Mouse (Mus musculus): ENCODE measurements at regions not wholly inside any gene's neighbourhood (a gene's known extent, or its start where the extent isn't known, plus 50 kb on each side); places are given as distances from the start of the nearest gene placed in this dataset.
A peak's percentile ranks its signal among the peaks of the same experiment; 100 is the strongest.

- Histone ChIP-seq H3K4me2 (no peak overlapping the region), H3K4me3 (replicated peaks) (no peak overlapping the region), H3K36me3 (no peaks in the 10 kb centered on the region), H3K4me1 (peaks cover 10% of the 10 kb centered on the region), H3K27ac (no peak overlapping the region), H3K9me3 (replicated peaks) (no peaks in the 10 kb centered on the region), H3K27me3 (no peaks in the 10 kb centered on the region), H3K9ac (no peak overlapping the region)
- no peak for ATAC-seq (replicated peaks; ENCODE audit: low FRiP score)
- 91% methylated on average over 6 of the region's 6 CpGs for WGBS
Measured at GRCm38 (mm10) chr9:113021866-113022645, 686.0 kb downstream of the Pdcd6ip start.

GRCm38 (mm10) chr9:113019576-113019975 is 688.5 kb downstream of the Pdcd6ip start:
- Histone ChIP-seq H3K27me3 (no peaks in the 10 kb centered on the region), H3K27ac (peak overlapping the region; percentile 76), H3K36me3 (no peaks in the 10 kb centered on the region), H3K9me3 (replicated peaks) (no peaks in the 10 kb centered on the region), H3K4me1 (peaks cover 10% of the 10 kb centered on the region), H3K4me2 (peak overlapping the region; percentile 36; the same call in 1 of the 2 replicates), H3K9ac (no peak overlapping the region), H3K4me3 (replicated peaks) (no peak overlapping the region)
- 13% methylated on average over 6 of the region's 6 CpGs for WGBS
- peak; percentile 89 for ATAC-seq (replicated peaks; ENCODE audit: low FRiP score)

GRCm38 (mm10) chr9:113008106-113008505 is 700.0 kb downstream of the Pdcd6ip start:
- Histone ChIP-seq H3K4me1 (no peaks in the 10 kb centered on the region), H3K9ac (no peak overlapping the region), H3K27me3 (no peaks in the 10 kb centered on the region), H3K27ac (no peak overlapping the region), H3K9me3 (replicated peaks) (no peaks in the 10 kb centered on the region), H3K4me3 (replicated peaks) (no peak overlapping the region), H3K4me2 (no peak overlapping the region), H3K36me3 (no peaks in the 10 kb centered on the region)
- WGBS = 80% methylated on average over 4 of the region's 4 CpGs
- no peak for ATAC-seq (replicated peaks; ENCODE audit: low FRiP score)

- ATAC-seq (replicated peaks; ENCODE audit: low FRiP score) = peak; percentile 88
- H3K9me3 ChIP-seq (replicated peaks) = no peaks in the 10 kb centered on the region
- no peak overlapping the region for H3K4me2 ChIP-seq
- WGBS = 87% methylated on average over 1 of the region's 1 CpGs
- H3K36me3 ChIP-seq = no peaks in the 10 kb centered on the region
- no peaks in the 10 kb centered on the region for H3K27me3 ChIP-seq
- no peak overlapping the region for H3K9ac ChIP-seq
- no peak overlapping the region for H3K27ac ChIP-seq
- H3K4me1 ChIP-seq = no peaks in the 10 kb centered on the region
- no peak overlapping the region for H3K4me3 ChIP-seq (replicated peaks)
Measured at GRCm38 (mm10) chr9:112996204-112996603, 711.9 kb downstream of the Pdcd6ip start.

- Histone ChIP-seq H3K4me1 (no peaks in the 10 kb centered on the region), H3K4me3 (replicated peaks) (no peak overlapping the region), H3K27ac (no peak overlapping the region), H3K4me2 (no peak overlapping the region), H3K9me3 (replicated peaks) (no peaks in the 10 kb centered on the region), H3K27me3 (no peaks in the 10 kb centered on the region), H3K36me3 (no peaks in the 10 kb centered on the region), H3K9ac (no peak overlapping the region)
- 84% methylated on average over 4 of the region's 4 CpGs for WGBS
- no peak for ATAC-seq (replicated peaks; ENCODE audit: low FRiP score)
Measured at GRCm38 (mm10) chr9:112994774-112995173, 713.3 kb downstream of the Pdcd6ip start.

- Histone ChIP-seq H3K27me3 (no peaks in the 10 kb centered on the region), H3K4me1 (no peaks in the 10 kb centered on the region), H3K36me3 (no peaks in the 10 kb centered on the region), H3K27ac (no peak overlapping the region), H3K4me3 (replicated peaks) (no peak overlapping the region), H3K9ac (no peak overlapping the region), H3K9me3 (replicated peaks) (no peaks in the 10 kb centered on the region), H3K4me2 (no peak overlapping the region)
- WGBS = 84% methylated on average over 2 of the region's 2 CpGs
- no peak for ATAC-seq (replicated peaks; ENCODE audit: low FRiP score)
Measured at GRCm38 (mm10) chr9:112993627-112994026, 714.4 kb downstream of the Pdcd6ip start.

GRCm38 (mm10) chr9:112992937-112993336 is 715.1 kb downstream of the Pdcd6ip start:
- no peaks in the 10 kb centered on the region for H3K4me1 ChIP-seq
- no peak overlapping the region for H3K4me3 ChIP-seq (replicated peaks)
- 43% methylated on average over 3 of the region's 3 CpGs for WGBS
- H3K9me3 ChIP-seq (replicated peaks) = no peaks in the 10 kb centered on the region
- no peak overlapping the region for H3K27ac ChIP-seq
- ATAC-seq (replicated peaks; ENCODE audit: low FRiP score) = no peak
- no peaks in the 10 kb centered on the region for H3K27me3 ChIP-seq
- no peak overlapping the region for H3K4me2 ChIP-seq
- H3K9ac ChIP-seq = no peak overlapping the region
- no peaks in the 10 kb centered on the region for H3K36me3 ChIP-seq

GRCm38 (mm10) chr9:112983353-112983752 is 724.7 kb downstream of the Pdcd6ip start:
- no peak overlapping the region for H3K27ac ChIP-seq
- no peaks in the 10 kb centered on the region for H3K4me1 ChIP-seq
- ATAC-seq (replicated peaks; ENCODE audit: low FRiP score) = no peak
- no peaks in the 10 kb centered on the region for H3K36me3 ChIP-seq
- H3K27me3 ChIP-seq = no peaks in the 10 kb centered on the region
- H3K4me2 ChIP-seq = no peak overlapping the region
- no peak overlapping the region for H3K4me3 ChIP-seq (replicated peaks)
- H3K9ac ChIP-seq = no peak overlapping the region
- no peaks in the 10 kb centered on the region for H3K9me3 ChIP-seq (replicated peaks)
- 91% methylated on average over 6 of the region's 6 CpGs for WGBS

GRCm38 (mm10) chr9:112951567-112951966 is 715.8 kb upstream of the Arpp21 start:
- 78% methylated on average over 1 of the region's 1 CpGs for WGBS
- H3K27ac ChIP-seq = no peak overlapping the region
- H3K4me2 ChIP-seq = no peak overlapping the region
- H3K4me1 ChIP-seq = no peaks in the 10 kb centered on the region
- no peaks in the 10 kb centered on the region for H3K36me3 ChIP-seq
- no peaks in the 10 kb centered on the region for H3K9me3 ChIP-seq (replicated peaks)
- no peaks in the 10 kb centered on the region for H3K27me3 ChIP-seq
- no peak overlapping the region for H3K4me3 ChIP-seq (replicated peaks)
- ATAC-seq (replicated peaks; ENCODE audit: low FRiP score) = no peak
- H3K9ac ChIP-seq = no peak overlapping the region

- 75% methylated on average over 2 of the region's 2 CpGs for WGBS
- no peak overlapping the region for H3K9ac ChIP-seq
- ATAC-seq (replicated peaks; ENCODE audit: low FRiP score) = no peak
Measured at GRCm38 (mm10) chr9:112950056-112950455, 714.3 kb upstream of the Arpp21 start.

GRCm38 (mm10) chr9:112938781-112939180 is 703.0 kb upstream of the Arpp21 start:
- Histone ChIP-seq H3K9me3 (replicated peaks) (no peaks in the 10 kb centered on the region), H3K4me3 (replicated peaks) (no peak overlapping the region), H3K27ac (no peak overlapping the region), H3K4me2 (no peak overlapping the region), H3K4me1 (no peaks in the 10 kb centered on the region), H3K9ac (no peak overlapping the region), H3K27me3 (no peaks in the 10 kb centered on the region), H3K36me3 (no peaks in the 10 kb centered on the region)
- 0 out of 2 replicates have a peak, but pooled peaks have one; percentile 33 for ATAC-seq (replicated peaks; ENCODE audit: low FRiP score)

More at GRCm38 (mm10) chr9:112950056-112950455, 714.3 kb upstream of the Arpp21 start:
- no peak overlapping the region for H3K27ac ChIP-seq
- H3K36me3 ChIP-seq = no peaks in the 10 kb centered on the region
- H3K4me2 ChIP-seq = no peak overlapping the region
- H3K4me1 ChIP-seq = no peaks in the 10 kb centered on the region
- no peaks in the 10 kb centered on the region for H3K9me3 ChIP-seq (replicated peaks)
- H3K27me3 ChIP-seq = no peaks in the 10 kb centered on the region
- no peak overlapping the region for H3K4me3 ChIP-seq (replicated peaks)

- Histone ChIP-seq H3K9me3 (replicated peaks) (no peaks in the 10 kb centered on the region), H3K9ac (no peak overlapping the region), H3K36me3 (no peaks in the 10 kb centered on the region), H3K4me1 (peaks cover 5% of the 10 kb centered on the region; the same call in 1 of the 2 replicates), H3K4me2 (no peak overlapping the region), H3K27me3 (no peaks in the 10 kb centered on the region), H3K4me3 (replicated peaks) (no peak overlapping the region), H3K27ac (peak overlapping the region; percentile 41; the same call in 1 of the 2 replicates)
- ATAC-seq (replicated peaks; ENCODE audit: low FRiP score) = peak; percentile 77
- 60% methylated on average over 6 of the region's 6 CpGs for WGBS
Measured at GRCm38 (mm10) chr9:112909311-112910101, 673.8 kb upstream of the Arpp21 start.

Data from kidney, embryonic 15.5 days (tissue).